Mouse (Mus musculus) stomach, postnatal 0 days (tissue): ENCODE measurements around the gene Serpina16. TPM values are rescaled to one million over a fixed set of nuclear protein-coding genes. Genes with fewer than 3 reads are reported as not detected.
"Not testable (repeated sequence)": the region's sequence is repeated elsewhere in the genome, so short reads cannot be mapped to it uniquely, and the experiment has no call there.

Experiments used
- ATAC-seq: fragments of 200-750 bp; cut with Nextera tagmentation; 2 replicates; pipeline ENCODE4 v1.8.0; 2017; ENCODE audit not compliant: low FRiP score, low TSS enrichment
- DNase-seq: peaks from one replicate; pipeline ENCODE4 v3.0.0-alpha.2; 2016; ENCODE audit warnings: low spot score
- H3K27ac ChIP-seq: fragments of 300-500 bp; sonication (generic); replicated peaks from 2 replicates; pipeline ENCODE4 v1.5.1; 2014; ENCODE audit warnings: mild to moderate bottlenecking, control low read depth
- H3K27me3 ChIP-seq: fragments of 300-500 bp; sonication (generic); 2 replicates; pipeline ENCODE4 v1.6.1; 2014; ENCODE audit warnings: low read length; ENCODE audit not compliant: control insufficient read depth, insufficient read depth
- H3K36me3 ChIP-seq: fragments of 300-500 bp; sonication (generic); 2 replicates; pipeline ENCODE4 v1.6.1; 2014; ENCODE audit warnings: low read length, mixed read lengths; ENCODE audit not compliant: control insufficient read depth, insufficient read depth
- H3K4me1 ChIP-seq: fragments of 300-500 bp; sonication (generic); replicated peaks from 2 replicates; pipeline ENCODE4 v1.6.1; 2014; ENCODE audit warnings: antibody characterized with exemption; ENCODE audit not compliant: control insufficient read depth, insufficient read depth
- H3K4me2 ChIP-seq: fragments of 300-500 bp; sonication (generic); replicated peaks from 2 replicates; pipeline ENCODE4 v1.6.1; 2014; ENCODE audit warnings: low read depth, mild to moderate bottlenecking, control low read depth, moderate library complexity
- H3K4me3 ChIP-seq: fragments of 300-500 bp; sonication (generic); 2 replicates; pipeline ENCODE4 v1.5.1; 2014; ENCODE audit warnings: low read depth, low read length, control low read depth
- H3K9ac ChIP-seq: fragments of 300-500 bp; sonication (generic); 2 replicates; pipeline ENCODE4 v1.6.1; 2014; ENCODE audit warnings: mild to moderate bottlenecking, low read length, control low read depth, mixed read lengths
- H3K9me3 ChIP-seq: fragments of 300-500 bp; sonication (generic); 2 replicates; pipeline ENCODE4 v1.6.1; 2016; ENCODE audit warnings: low read length; ENCODE audit not compliant: control insufficient read depth
- CTCF ChIP-seq: IDR thresholded peaks from 2 replicates; pipeline ENCODE4 v1.5.1; 2016; ENCODE audit warnings: antibody characterized with exemption, low read depth, mild to moderate bottlenecking, moderate library complexity
- EP300 ChIP-seq: optimal IDR thresholded peaks from 2 replicates; pipeline ENCODE3; 2016; ENCODE audit warnings: antibody characterized with exemption
- whole genome bisulfite sequencing: fragments of 180-500 bp; shearing (Covaris S2); extraction: QIAGEN DNeasy Blood & Tissue Kit; methylation state at CpG from one replicate; pipeline ENCODE4 v1.1.7; 2014; 5-methylcytosine and 5-hydroxymethylcytosine counted together
- polyA plus RNA-seq: library from polyadenylated mRNA; unstranded; fragments of >200 nt; fragmentation: Nextera tagmentation; extraction: Ambion mirVana; gene quantifications from 2 replicates; pipeline ENCODE4 v1.2.1, GENCODE M21; 2015

The Serpina16 gene
- polyA plus RNA-seq, 1 experiment from 2014 or later, result not detected

- Histone ChIP-seq H3K4me2 (no peak overlapping the region), H3K27me3 (no peaks in the 10 kb centered on the region), H3K4me3 (no peak overlapping the region), H3K27ac (no peak overlapping the region), H3K9ac (no peak overlapping the region), H3K4me1 (no peaks in the 10 kb centered on the region), H3K9me3 (no peaks in the 10 kb centered on the region), H3K36me3 (no peaks in the 10 kb centered on the region)
- WGBS, result 58% methylated on average over 2 of the region's 2 CpGs
- ATAC-seq (no peak), DNase-seq (no peak)
- no peak for TF ChIP-seq CTCF
- TF ChIP-seq EP300, result no peak
These were observed 5.8 kb upstream of the Serpina16 start for GRCm38 (mm10) chr12:103681739-103682138.

GRCm38 (mm10) chr12:103681169-103681568 is 5.2 kb upstream of the Serpina16 start:
- no peak overlapping the region for H3K27ac ChIP-seq

GRCm38 (mm10) chr12:103679853-103680252 is 3.9 kb upstream of the Serpina16 start:
- not testable (repeated sequence) for ATAC-seq, H3K9ac ChIP-seq, H3K4me1 ChIP-seq, DNase-seq, H3K9me3 ChIP-seq, H3K27ac ChIP-seq, H3K27me3 ChIP-seq, H3K36me3 ChIP-seq, H3K4me3 ChIP-seq, H3K4me2 ChIP-seq
- 100% methylated on average over 1 of the region's 1 CpGs for WGBS

More at GRCm38 (mm10) chr12:103681169-103681568, 5.2 kb upstream of the Serpina16 start:
- Histone ChIP-seq H3K4me3 (no peak overlapping the region), H3K27me3 (no peaks in the 10 kb centered on the region), H3K9me3 (no peaks in the 10 kb centered on the region), H3K9ac (no peak overlapping the region), H3K36me3 (no peaks in the 10 kb centered on the region), H3K4me2 (no peak overlapping the region), H3K4me1 (no peaks in the 10 kb centered on the region)
- ATAC-seq (no peak), DNase-seq (no peak)
- 65% methylated on average over 2 of the region's 2 CpGs for WGBS
- TF ChIP-seq EP300 (no peak), CTCF (no peak)

- ATAC-seq, result no peak; the same call in 1 of the 2 replicates
- H3K9me3 ChIP-seq, result no peaks in the 10 kb centered on the region
- no peak for TF ChIP-seq EP300
- TF ChIP-seq CTCF, result no peak
- WGBS, result 24% methylated on average over 2 of the region's 2 CpGs
- H3K27ac ChIP-seq, result no peak overlapping the region
- no peaks in the 10 kb centered on the region for H3K4me1 ChIP-seq
- no peaks in the 10 kb centered on the region for H3K27me3 ChIP-seq
- no peaks in the 10 kb centered on the region for H3K36me3 ChIP-seq
- H3K4me2 ChIP-seq, result no peak overlapping the region
- H3K4me3 ChIP-seq, result no peak overlapping the region
- H3K9ac ChIP-seq, result no peak overlapping the region
- DNase-seq, result no peak
These were observed 2.8 kb downstream of the Serpina16 start for GRCm38 (mm10) chr12:103673179-103673578.

- Histone ChIP-seq H3K9me3 (no peaks in the 10 kb centered on the region), H3K4me2 (no peak overlapping the region), H3K36me3 (no peaks in the 10 kb centered on the region), H3K9ac (no peak overlapping the region), H3K27me3 (no peaks in the 10 kb centered on the region), H3K27ac (no peak overlapping the region), H3K4me1 (no peaks in the 10 kb centered on the region), H3K4me3 (no peak overlapping the region)
- DNase-seq (no peak), ATAC-seq (no peak)
- no peak for TF ChIP-seq EP300
- TF ChIP-seq CTCF, result no peak
- 48% methylated on average over 3 of the region's 3 CpGs for WGBS
These were observed 4.5 kb downstream of the Serpina16 start for GRCm38 (mm10) chr12:103671483-103671882.

GRCm38 (mm10) chr12:103670964-103671363 is 5.0 kb downstream of the Serpina16 start:
- H3K36me3 ChIP-seq, result no peaks in the 10 kb centered on the region
- no peak overlapping the region for H3K4me2 ChIP-seq
- ATAC-seq, result no peak
- DNase-seq, result no peak
- WGBS, result 48% methylated on average over 2 of the region's 2 CpGs
- no peaks in the 10 kb centered on the region for H3K27me3 ChIP-seq
- H3K9me3 ChIP-seq, result no peaks in the 10 kb centered on the region
- H3K4me3 ChIP-seq, result no peak overlapping the region
- no peak for TF ChIP-seq CTCF
- no peak for TF ChIP-seq EP300
- no peak overlapping the region for H3K27ac ChIP-seq
- no peak overlapping the region for H3K9ac ChIP-seq
- no peaks in the 10 kb centered on the region for H3K4me1 ChIP-seq
